Mouse (Mus musculus) testis, adult 2 months (tissue): ENCODE results near the gene Kit.

Source experiments
- CTCF ChIP-seq: fragments of 200-500 bp; IDR thresholded peaks from 2 replicates; pipeline ENCODE4 v1.5.1; 2012; ENCODE audit warnings: low read depth, mild to moderate bottlenecking, inconsistent platforms, low read length, moderate library complexity; ENCODE audit not compliant: control insufficient read depth, insufficient read depth, insufficient replicate concordance
- POLR2A ChIP-seq: fragments of 200-500 bp; IDR thresholded peaks from 2 replicates; pipeline ENCODE4 v1.6.1; 2012; ENCODE audit warnings: low read depth, mild to moderate bottlenecking, inconsistent platforms, low read length, moderate library complexity; ENCODE audit not compliant: control insufficient read depth

DNA sequence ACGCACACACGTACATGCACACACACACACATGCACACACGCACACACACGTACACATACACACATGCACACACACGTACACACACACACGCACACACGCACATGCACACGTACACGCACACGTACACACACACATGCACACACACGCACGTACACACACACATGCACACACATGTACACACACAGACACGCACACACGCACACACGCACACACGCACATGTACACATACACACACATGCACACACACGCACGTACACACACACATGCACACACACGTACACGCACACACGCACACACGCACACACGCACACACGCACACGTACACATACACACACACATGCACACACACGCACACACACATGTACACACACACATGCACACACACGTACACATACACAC is 85.6 kb downstream of the Kit start:
- TF ChIP-seq POLR2A = no peak; the same call in 1 of the 2 replicates
- TF ChIP-seq CTCF = peak; percentile 12; the same call in 1 of the 2 replicates
